Mouse (Mus musculus): ENCODE results near the gene Shisa9. TPM values are rescaled to one million over a fixed set of nuclear protein-coding genes. Genes with fewer than 3 reads are reported as not detected.

The Shisa9 gene
- polyA plus RNA-seq, 1 experiment = 2.9 TPM

- H3K27ac ChIP-seq (ENCODE audit: insufficient read depth, low read depth, low read length) = peak overlapping the region; percentile 18
- peaks cover 19% of the 10 kb centered on the region for H3K4me1 ChIP-seq (ENCODE audit: control insufficient read depth, insufficient read depth, low read length)
- TF ChIP-seq CTCF (IDR thresholded peaks at IDR 0.05; ENCODE audit: low read depth, low read length) = no peak
- TF ChIP-seq POLR2A (IDR thresholded peaks at IDR 0.05; ENCODE audit: borderline replicate concordance, low read depth, low read length) = no peak
- no peak overlapping the region for H3K4me3 ChIP-seq (ENCODE audit: insufficient read depth, low read length)
Measured at GRCm38 (mm10) chr16:12206951-12207350, 223.0 kb downstream of the Shisa9 start.

GRCm38 (mm10) chr16:12209355-12209754 lies 225.4 kb downstream of the Shisa9 start:
- no peak overlapping the region for H3K4me3 ChIP-seq (ENCODE audit: insufficient read depth, low read length)
- TF ChIP-seq CTCF (IDR thresholded peaks at IDR 0.05; ENCODE audit: low read depth, low read length) (no peak), POLR2A (IDR thresholded peaks at IDR 0.05; ENCODE audit: borderline replicate concordance, low read depth, low read length) (no peak)

GRCm38 (mm10) chr16:12209819-12210218 lies 225.9 kb downstream of the Shisa9 start:
- H3K27ac ChIP-seq (ENCODE audit: insufficient read depth, low read depth, low read length) = no peak overlapping the region
- peaks cover 19% of the 10 kb centered on the region for H3K4me1 ChIP-seq (ENCODE audit: control insufficient read depth, insufficient read depth, low read length)
- TF ChIP-seq POLR2A (IDR thresholded peaks at IDR 0.05; ENCODE audit: borderline replicate concordance, low read depth, low read length) = no peak
- no peak for TF ChIP-seq CTCF (IDR thresholded peaks at IDR 0.05; ENCODE audit: low read depth, low read length)
- no peak overlapping the region for H3K4me3 ChIP-seq (ENCODE audit: insufficient read depth, low read length)

More at GRCm38 (mm10) chr16:12209355-12209754, 225.4 kb downstream of the Shisa9 start:
- Histone ChIP-seq H3K27ac (ENCODE audit: insufficient read depth, low read depth, low read length) (no peak overlapping the region), H3K4me1 (ENCODE audit: control insufficient read depth, insufficient read depth, low read length) (peaks cover 19% of the 10 kb centered on the region)

- Histone ChIP-seq H3K27ac (ENCODE audit: insufficient read depth, low read depth, low read length) (no peak overlapping the region), H3K4me3 (ENCODE audit: insufficient read depth, low read length) (no peak overlapping the region), H3K4me1 (ENCODE audit: control insufficient read depth, insufficient read depth, low read length) (peaks cover 5% of the 10 kb centered on the region; the same call in 1 of the 2 replicates)
- TF ChIP-seq CTCF (IDR thresholded peaks at IDR 0.05; ENCODE audit: low read depth, low read length) (no peak), POLR2A (IDR thresholded peaks at IDR 0.05; ENCODE audit: borderline replicate concordance, low read depth, low read length) (no peak)
Measured at GRCm38 (mm10) chr16:12214018-12214417, 230.1 kb downstream of the Shisa9 start.

GRCm38 (mm10) chr16:12217289-12218150 lies 233.6 kb downstream of the Shisa9 start:
- Histone ChIP-seq H3K4me1 (ENCODE audit: control insufficient read depth, insufficient read depth, low read length) (no peaks in the 10 kb centered on the region), H3K4me3 (ENCODE audit: insufficient read depth, low read length) (no peak overlapping the region), H3K27ac (ENCODE audit: insufficient read depth, low read depth, low read length) (no peak overlapping the region)
- TF ChIP-seq POLR2A (IDR thresholded peaks at IDR 0.05; ENCODE audit: borderline replicate concordance, low read depth, low read length) = no peak

GRCm38 (mm10) chr16:12218151-12218532 lies 234.2 kb downstream of the Shisa9 start:
- TF ChIP-seq CTCF (IDR thresholded peaks at IDR 0.05; ENCODE audit: low read depth, low read length) (no peak), POLR2A (IDR thresholded peaks at IDR 0.05; ENCODE audit: borderline replicate concordance, low read depth, low read length) (no peak)
- Histone ChIP-seq H3K27ac (ENCODE audit: insufficient read depth, low read depth, low read length) (no peak overlapping the region), H3K4me3 (ENCODE audit: insufficient read depth, low read length) (no peak overlapping the region), H3K4me1 (ENCODE audit: control insufficient read depth, insufficient read depth, low read length) (no peaks in the 10 kb centered on the region)

GRCm38 (mm10) chr16:12219821-12220220 lies 235.9 kb downstream of the Shisa9 start:
- TF ChIP-seq POLR2A (IDR thresholded peaks at IDR 0.05; ENCODE audit: borderline replicate concordance, low read depth, low read length) (no peak), CTCF (IDR thresholded peaks at IDR 0.05; ENCODE audit: low read depth, low read length) (no peak)
- H3K27ac ChIP-seq (ENCODE audit: insufficient read depth, low read depth, low read length) = no peak overlapping the region
- H3K4me3 ChIP-seq (ENCODE audit: insufficient read depth, low read length) = no peak overlapping the region
- H3K4me1 ChIP-seq (ENCODE audit: control insufficient read depth, insufficient read depth, low read length) = no peaks in the 10 kb centered on the region

GRCm38 (mm10) chr16:12223537-12223936 lies 239.6 kb downstream of the Shisa9 start:
- Histone ChIP-seq H3K27ac (ENCODE audit: insufficient read depth, low read depth, low read length) (no peak overlapping the region), H3K4me3 (ENCODE audit: insufficient read depth, low read length) (no peak overlapping the region), H3K4me1 (ENCODE audit: control insufficient read depth, insufficient read depth, low read length) (no peaks in the 10 kb centered on the region)
- TF ChIP-seq CTCF (IDR thresholded peaks at IDR 0.05; ENCODE audit: low read depth, low read length) (no peak), POLR2A (IDR thresholded peaks at IDR 0.05; ENCODE audit: borderline replicate concordance, low read depth, low read length) (no peak)

GRCm38 (mm10) chr16:12226937-12227336 lies 243.0 kb downstream of the Shisa9 start:
- Histone ChIP-seq H3K4me1 (ENCODE audit: control insufficient read depth, insufficient read depth, low read length) (no peaks in the 10 kb centered on the region), H3K27ac (ENCODE audit: insufficient read depth, low read depth, low read length) (no peak overlapping the region), H3K4me3 (ENCODE audit: insufficient read depth, low read length) (no peak overlapping the region)
- TF ChIP-seq POLR2A (IDR thresholded peaks at IDR 0.05; ENCODE audit: borderline replicate concordance, low read depth, low read length) (no peak), CTCF (IDR thresholded peaks at IDR 0.05; ENCODE audit: low read depth, low read length) (no peak)

GRCm38 (mm10) chr16:12233288-12233687 lies 249.4 kb downstream of the Shisa9 start:
- Histone ChIP-seq H3K27ac (ENCODE audit: insufficient read depth, low read depth, low read length) (no peak overlapping the region), H3K4me3 (ENCODE audit: insufficient read depth, low read length) (no peak overlapping the region), H3K4me1 (ENCODE audit: control insufficient read depth, insufficient read depth, low read length) (no peaks in the 10 kb centered on the region)
- TF ChIP-seq CTCF (IDR thresholded peaks at IDR 0.05; ENCODE audit: low read depth, low read length) (no peak), POLR2A (IDR thresholded peaks at IDR 0.05; ENCODE audit: borderline replicate concordance, low read depth, low read length) (no peak)
